ENCODE assay signal across 8 mouse cellular contexts in genomic region chr4:133918093-133918825, GRCm38 (mm10). TPM values are rescaled to one million over a fixed set of nuclear protein-coding genes. Genes with fewer than 3 reads are reported as not detected.
DNase-seq lines count a peak whose midpoint lies in the region.
"Not testable (repeated sequence)": the region's sequence is repeated elsewhere in the genome, so short reads cannot be mapped to it uniquely, and the experiment has no call there.

No protein-coding gene starts in this region.

- DNase-seq in B cell, adult 2 months: peak; percentile 26 to 39
- DNase-seq in gastrocnemius, adult 18-20 months (ENCODE audit: low spot score): peak; percentile 60
- peak; percentile 50 to 57 for DNase-seq in heart, postnatal 10 days
- peak; percentile 67 for DNase-seq in layer of hippocampus, adult 11-12 months (ENCODE audit: low spot score)
- peak; percentile 61 to 67 for DNase-seq in left cerebral cortex, adult 9 months (ENCODE audit: low spot score in 2 of 2)
- DNase-seq in natural killer cell, adult 2 months (ENCODE audit: low spot score in 2 of 2): peak; percentile 29 to 34
- DNase-seq in testis, postnatal 14 days (ENCODE audit: low spot score): peak; percentile 54
- DNase-seq in urinary bladder, postnatal 4 days (ENCODE audit: low spot score in 2 of 2): peak; percentile 33 to 76

- intact Hi-C loops in heart, postnatal 10 days (cut with DNase I): not testable (repeated sequence)

RNA-seq across cellular contexts. Expression of gene Rps6ka1, which starts 30.7 kb away (rescaled TPM):
- 1 to 10 TPM; 4.8 to 5.0 TPM for total RNA-seq in gastrocnemius, adult 18-20 months (2021)
- total RNA-seq in heart, postnatal 10 days (2021): 1 to 10 TPM; 9.1 to 9.3 TPM

RNA-seq across cellular contexts. Expression of gene Hmgn2, which starts 50.2 kb away (rescaled TPM):
- total RNA-seq in gastrocnemius, adult 18-20 months (2021): 10 to 100 TPM; 36.3 to 50.4 TPM
- 100 to 1,000 TPM; 254 to 266 TPM for total RNA-seq in heart, postnatal 10 days (2021)

Comparison
In these comparisons a context has a peak if more than half of its experiments do, and no peak if none do; other contexts are left out.
1. Peak in every context shown above with its lines: DNase-seq.
2. RNA of gene Hmgn2, which starts 50.2 kb away (total RNA-seq): 254 to 266 TPM in heart, postnatal 10 days; 36.3 to 50.4 TPM in gastrocnemius, adult 18-20 months; every median in the first group is over 4 times any median in the second.